Mouse (Mus musculus): ENCODE measurements around the gene Synm. TPM values are rescaled to one million over a fixed set of nuclear protein-coding genes. Genes with fewer than 3 reads are reported as not detected.

Synm gene
- total RNA-seq, 2 experiments from 2014 or later, result 24.5 to 26.1 TPM

GRCm38 (mm10) chr7:67749441-67750239, 9.9 kb downstream of the Synm start:
- peak in 1 of 2 experiments; percentile 30 for DNase-seq (ENCODE audit: low spot score in 2 of 2)

GRCm38 (mm10) chr7:67747731-67748305, 11.7 kb downstream of the Synm start:
- DNase-seq (ENCODE audit: low spot score in 2 of 2), result no peak

- DNase-seq (ENCODE audit: low spot score in 2 of 2), result no peak
Observed at GRCm38 (mm10) chr7:67741706-67742105, 17.8 kb downstream of the Synm start.

- no peak for DNase-seq (ENCODE audit: low spot score in 2 of 2)
Observed at GRCm38 (mm10) chr7:67740796-67741195, 18.7 kb downstream of the Synm start.

GRCm38 (mm10) chr7:67740382-67740781, 19.2 kb downstream of the Synm start:
- no peak for DNase-seq (ENCODE audit: low spot score in 2 of 2)

GRCm38 (mm10) chr7:67732276-67732675, 27.3 kb downstream of the Synm start:
- no peak for DNase-seq (ENCODE audit: low spot score in 2 of 2)

- no peak for DNase-seq (ENCODE audit: low spot score in 2 of 2)
Observed at GRCm38 (mm10) chr7:67730431-67731110, 29.0 kb downstream of the Synm start.

GRCm38 (mm10) chr7:67728809-67729208, 30.7 kb downstream of the Synm start:
- DNase-seq (ENCODE audit: low spot score in 2 of 2), result no peak

GRCm38 (mm10) chr7:67728203-67728602, 31.3 kb downstream of the Synm start:
- DNase-seq (ENCODE audit: low spot score in 2 of 2), result no peak

GRCm38 (mm10) chr7:67725016-67725415, 34.5 kb downstream of the Synm start:
- no peak for DNase-seq (ENCODE audit: low spot score in 2 of 2)

- no peak for DNase-seq (ENCODE audit: low spot score in 2 of 2)
Observed at GRCm38 (mm10) chr7:67724536-67724935, 35.0 kb downstream of the Synm start.

GRCm38 (mm10) chr7:67722163-67722562, 37.4 kb downstream of the Synm start:
- DNase-seq (ENCODE audit: low spot score in 2 of 2), result no peak

- no peak for DNase-seq (ENCODE audit: low spot score in 2 of 2)
Observed at GRCm38 (mm10) chr7:67718804-67719203, 40.7 kb downstream of the Synm start.

GRCm38 (mm10) chr7:67717520-67717919, 42.0 kb downstream of the Synm start:
- no peak for DNase-seq (ENCODE audit: low spot score in 2 of 2)

- no peak for DNase-seq (ENCODE audit: low spot score in 2 of 2)
Observed at GRCm38 (mm10) chr7:67716925-67717324, 42.6 kb downstream of the Synm start.

GRCm38 (mm10) chr7:67716213-67716878, 43.2 kb downstream of the Synm start:
- no peak for DNase-seq (ENCODE audit: low spot score in 2 of 2)

GRCm38 (mm10) chr7:67715176-67715575, 44.4 kb downstream of the Synm start:
- no peak for DNase-seq (ENCODE audit: low spot score in 2 of 2)

GRCm38 (mm10) chr7:67713820-67714510, 45.6 kb downstream of the Synm start:
- peak; percentile 30 to 60 for DNase-seq (ENCODE audit: low spot score in 2 of 2)

GRCm38 (mm10) chr7:67710216-67710615, 49.3 kb downstream of the Synm start:
- DNase-seq (ENCODE audit: low spot score in 2 of 2), result no peak

GRCm38 (mm10) chr7:67708160-67708559, 51.4 kb downstream of the Synm start:
- DNase-seq (ENCODE audit: low spot score in 2 of 2), result no peak
